Mouse (Mus musculus) layer of hippocampus, adult 18-20 months (tissue): ENCODE measurements around the gene Dnajc5. TPM values are rescaled to one million over a fixed set of nuclear protein-coding genes. Genes with fewer than 3 reads are reported as not detected.
"Not testable (repeated sequence)": the region's sequence is repeated elsewhere in the genome, so short reads cannot be mapped to it uniquely, and the experiment has no call there.

Experiments
- DNase-seq, 2 experiments: peaks; one replicate each; pipeline ENCODE4 v3.0.0; 2022; ENCODE audit warnings: low spot score in 2 of 2
- long read RNA-seq: library from polyadenylated mRNA; stranded (forward); transcript quantifications from one replicate; pipeline ENCODE4 v2.0.0, GENCODE M21; 2021
- total RNA-seq, 2 experiments: library from RNA; stranded (reverse); gene quantifications; 2 replicates each; pipeline ENCODE4 v1.2.3; 2021

Dnajc5 gene
- total RNA-seq, result 100 to 1,000 TPM; 274 to 282 TPM
- long read RNA-seq, full-length matches to known transcripts, result 274 of 364 reads
- long read RNA-seq, partial matches to known transcripts, result 7 of 364 reads
- long read RNA-seq, other reads (novel, unspliced or antisense), result 83 of 364 reads

DNA sequence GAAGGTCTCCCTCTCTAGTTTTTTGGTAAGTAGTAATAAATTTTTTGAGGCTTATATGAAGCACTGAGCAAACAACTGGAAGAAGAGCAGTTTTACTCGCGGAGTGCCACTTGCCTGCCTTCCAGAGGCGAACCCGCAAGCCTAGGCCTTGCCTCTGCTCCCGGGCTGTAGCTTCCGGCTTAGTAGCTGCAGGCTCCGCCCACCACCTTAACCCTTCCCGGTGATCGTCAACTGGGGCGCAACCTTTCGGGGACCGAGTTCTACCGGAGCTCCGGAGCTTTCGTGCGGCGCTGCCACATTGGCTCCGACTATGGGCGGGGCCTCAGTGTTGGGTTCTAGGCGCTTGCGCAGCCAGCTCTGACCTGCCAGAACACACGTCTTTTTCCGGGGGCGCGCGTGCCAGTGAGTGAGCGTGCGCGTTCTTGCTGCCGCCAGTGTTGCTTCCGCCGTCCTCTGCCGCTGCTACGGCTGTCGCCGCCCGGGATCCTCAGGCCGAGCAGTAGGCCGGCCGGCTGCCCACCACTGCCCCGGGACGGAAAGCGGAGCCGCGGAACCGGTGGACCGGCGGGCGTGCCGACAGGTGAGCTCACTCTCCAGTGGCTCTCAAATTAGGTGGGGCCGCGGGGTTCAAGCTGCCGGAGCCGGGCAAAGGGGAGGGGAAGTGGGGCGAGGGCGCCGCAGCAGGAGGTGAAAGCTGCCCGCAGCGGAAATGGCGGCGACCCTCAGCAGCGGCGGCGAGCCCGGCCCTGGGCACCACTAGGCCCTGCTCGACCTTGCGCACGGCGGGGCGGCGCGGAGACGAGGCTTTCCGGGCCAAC, at the start of gene Dnajc5:
TSS of gene Dnajc5 (plus strand) at position 368 of the 818 bp plus-strand sequence.
- DNase-seq, result peak; percentile 97 to 98

DNA sequence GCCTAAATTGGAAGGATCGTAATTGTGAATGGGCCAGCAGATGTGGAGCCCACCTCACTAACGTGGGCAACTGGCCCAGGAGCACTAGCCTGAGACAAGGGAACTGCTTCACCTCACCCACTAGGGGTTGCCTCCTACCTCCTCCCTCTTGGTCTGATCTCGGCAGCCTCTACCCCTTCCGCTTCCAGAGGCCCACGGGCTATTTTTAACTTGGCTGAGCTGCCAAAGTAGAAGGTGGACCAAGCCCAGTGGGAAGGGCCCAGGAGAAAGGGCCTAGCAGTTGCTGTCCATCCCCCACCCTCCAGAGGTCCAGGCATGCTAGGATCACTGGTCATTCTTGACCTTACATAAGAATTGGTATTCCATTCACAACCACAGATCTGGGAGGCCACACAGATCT, 49.0 kb upstream of the Dnajc5 start:
- DNase-seq, result no peak

DNA sequence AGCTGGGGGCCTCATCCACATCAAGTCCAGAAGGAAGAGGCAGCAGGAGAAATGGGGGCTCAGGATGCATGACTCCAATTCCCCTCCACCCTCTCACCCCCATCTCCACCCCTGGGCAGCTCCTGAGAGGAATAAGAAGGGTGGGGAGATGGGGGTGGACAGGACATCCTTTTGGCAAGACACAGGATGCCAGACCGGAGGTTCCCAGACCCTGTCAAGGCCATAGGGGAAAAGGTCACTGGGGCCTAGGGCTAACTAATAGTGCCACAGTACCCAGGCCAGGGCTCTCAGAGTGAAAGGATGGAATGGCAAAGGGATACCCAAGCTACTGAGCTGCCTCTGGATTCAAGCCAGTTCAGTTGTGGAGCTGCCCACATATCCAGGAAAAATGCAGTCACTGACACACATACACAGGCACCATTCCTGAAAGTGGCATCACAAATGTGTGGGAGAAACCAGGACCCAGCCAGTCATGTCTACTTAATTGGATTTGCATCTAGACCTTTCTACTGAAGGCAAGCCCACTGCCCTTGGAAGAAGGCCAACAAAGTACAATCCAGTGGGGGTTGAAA, 47.9 kb upstream of the Dnajc5 start:
- DNase-seq, result no peak

DNA sequence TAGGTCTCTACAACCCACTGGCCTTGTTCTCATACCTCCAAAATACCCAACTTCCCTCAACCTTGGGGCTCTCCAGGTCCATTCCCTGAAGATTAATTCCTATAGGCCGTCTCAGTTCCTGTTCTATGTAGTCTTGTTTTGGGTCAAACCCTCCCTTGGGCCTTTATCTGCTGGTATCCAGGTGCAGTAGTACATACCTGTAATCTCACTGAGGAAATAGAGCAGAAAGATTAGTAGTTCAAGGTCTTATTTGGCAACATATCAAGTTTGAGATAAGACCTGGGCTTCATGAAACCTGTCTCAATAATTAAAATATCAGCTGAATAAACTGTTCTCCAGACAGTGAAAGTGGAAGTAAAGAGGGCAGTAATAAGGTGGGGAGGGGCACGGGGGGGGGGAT, 37.2 kb upstream of the Dnajc5 start:
- DNase-seq, result no peak

DNA sequence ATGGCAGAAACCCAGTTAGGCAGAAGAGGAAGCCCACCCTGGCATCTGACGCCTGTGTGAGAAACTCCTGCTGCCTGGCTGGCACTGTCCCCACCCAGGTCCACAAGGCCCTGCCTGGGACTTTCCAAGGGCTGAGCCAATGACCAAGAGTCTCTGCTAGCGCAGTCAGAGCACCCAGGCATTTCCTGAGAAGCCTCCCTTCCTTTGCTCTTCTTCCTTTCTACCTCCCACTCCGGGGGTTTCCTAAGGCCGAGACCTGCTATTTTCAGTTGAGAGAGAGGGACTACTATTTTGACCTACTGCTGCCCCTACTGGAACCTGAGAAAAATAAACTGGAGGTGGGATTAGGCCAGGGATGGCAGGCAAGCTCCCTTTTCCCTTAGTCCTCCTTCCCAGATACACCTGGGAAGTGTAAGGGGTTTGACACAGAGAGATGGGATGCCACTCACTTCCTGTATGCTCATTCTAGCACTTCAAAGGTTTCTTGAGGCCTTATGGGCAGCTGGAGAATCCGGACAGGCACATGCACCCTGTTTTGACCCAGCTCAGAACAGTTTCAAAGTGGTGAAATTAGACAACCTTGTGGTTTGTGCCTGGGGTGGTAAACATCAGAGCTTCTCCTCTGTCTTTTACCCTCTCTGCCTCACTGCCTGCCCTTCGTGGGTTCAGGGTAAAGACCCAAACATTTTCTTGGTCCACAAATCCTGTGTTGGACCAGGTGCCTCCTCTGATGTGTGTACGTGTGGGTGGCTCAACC, 36.5 kb upstream of the Dnajc5 start:
- no peak for DNase-seq

DNA sequence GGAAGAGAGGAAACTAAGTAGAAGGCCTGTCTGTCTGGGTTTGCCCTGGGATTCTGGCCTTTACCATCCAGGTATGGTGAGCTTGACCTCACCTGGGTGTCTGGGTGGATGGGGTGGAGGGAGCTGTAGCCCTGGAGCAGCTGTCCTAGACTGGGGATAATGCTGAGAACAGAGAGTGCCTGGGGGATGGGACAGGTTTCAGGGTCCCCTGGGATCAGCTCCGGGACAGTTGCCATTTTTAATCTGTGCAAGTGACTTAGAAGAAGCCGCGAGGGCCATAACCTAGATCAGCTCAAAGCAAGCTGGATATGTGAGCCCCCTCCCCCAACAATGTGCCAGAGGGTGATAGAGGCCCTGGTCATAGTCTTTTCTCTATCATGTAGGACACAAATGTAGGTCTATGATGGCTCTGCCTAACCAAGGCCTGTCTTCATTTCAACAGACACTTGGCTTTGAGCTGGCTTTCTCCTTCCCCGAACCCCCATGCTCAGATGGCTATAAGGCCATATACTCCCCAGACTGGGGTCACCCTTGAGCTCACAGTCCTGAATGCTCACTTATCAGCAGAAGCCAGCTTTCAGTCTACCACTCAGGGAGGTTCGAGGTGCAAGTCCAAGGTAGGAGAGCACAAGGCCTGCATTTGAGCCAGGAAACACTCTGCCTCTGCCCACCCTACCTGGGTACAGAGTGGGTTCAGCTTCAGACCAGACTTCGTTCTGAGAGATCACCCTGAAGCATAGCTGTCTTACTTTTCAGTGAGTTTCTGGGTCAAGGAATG, 35.6 kb upstream of the Dnajc5 start:
- no peak for DNase-seq

DNA sequence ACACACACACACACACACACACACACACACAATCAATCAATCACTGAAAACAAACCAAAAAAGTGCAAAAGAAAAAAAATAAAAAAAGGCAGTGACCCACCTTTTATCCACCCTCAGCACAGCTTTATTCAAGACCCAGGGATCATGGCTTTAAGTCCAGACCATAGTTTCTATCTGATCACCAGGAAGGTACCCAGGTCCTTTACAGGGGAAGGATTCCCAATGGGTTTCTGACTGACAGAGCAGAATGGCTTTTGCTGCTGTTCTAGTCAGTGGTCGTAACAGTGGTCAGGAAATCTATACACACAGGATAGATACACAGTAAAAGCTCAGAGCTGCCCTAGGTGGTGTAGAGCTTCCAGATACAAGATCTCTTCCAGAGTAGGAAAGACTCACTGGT, 34.5 kb upstream of the Dnajc5 start:
- no peak for DNase-seq

DNA sequence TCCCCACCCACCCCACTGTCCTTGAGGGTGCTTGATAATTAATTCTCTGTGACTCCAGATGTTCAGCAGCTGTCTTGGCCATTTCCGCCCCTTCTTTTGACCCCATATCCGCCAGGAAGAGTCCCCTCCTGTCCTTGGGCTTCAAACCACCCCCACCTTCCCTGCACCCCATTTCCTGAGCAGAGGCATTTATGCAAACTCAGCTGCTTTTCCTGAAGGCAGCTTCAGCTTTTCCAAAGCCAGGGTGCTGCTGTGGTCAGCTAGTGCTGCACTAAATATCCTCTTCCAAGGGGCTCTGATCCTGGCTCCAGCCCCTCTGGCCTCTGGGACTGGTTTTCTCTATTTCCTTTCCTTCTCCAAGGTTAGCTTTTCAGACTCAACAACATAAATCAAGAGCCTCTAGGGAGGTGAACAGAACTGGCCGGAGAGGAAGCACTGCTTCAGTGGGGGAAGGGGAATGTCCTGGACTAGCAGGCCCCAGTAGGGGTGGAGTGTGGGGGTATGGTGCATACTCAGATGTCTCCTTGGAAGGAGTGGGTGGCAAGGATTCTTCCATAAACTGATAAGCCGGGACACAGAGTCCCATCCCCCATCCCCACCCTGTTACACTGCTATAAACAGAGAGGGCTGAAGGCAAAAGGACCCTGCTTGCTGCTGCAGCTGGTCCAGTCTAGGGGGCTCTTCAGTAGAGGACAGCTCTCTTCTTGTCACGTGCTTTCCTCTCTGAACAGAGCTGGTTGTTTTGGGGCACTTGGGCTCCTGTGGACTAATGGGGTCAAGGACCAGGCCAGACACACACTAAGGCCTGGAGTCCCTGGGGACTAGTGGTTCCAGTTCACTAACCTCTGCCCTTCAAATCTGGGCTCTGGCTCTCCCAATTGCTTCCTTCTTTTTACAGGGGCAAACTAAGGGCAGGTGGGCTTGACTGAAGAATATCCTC, 32.7 kb upstream of the Dnajc5 start:
- DNase-seq, result no peak

DNA sequence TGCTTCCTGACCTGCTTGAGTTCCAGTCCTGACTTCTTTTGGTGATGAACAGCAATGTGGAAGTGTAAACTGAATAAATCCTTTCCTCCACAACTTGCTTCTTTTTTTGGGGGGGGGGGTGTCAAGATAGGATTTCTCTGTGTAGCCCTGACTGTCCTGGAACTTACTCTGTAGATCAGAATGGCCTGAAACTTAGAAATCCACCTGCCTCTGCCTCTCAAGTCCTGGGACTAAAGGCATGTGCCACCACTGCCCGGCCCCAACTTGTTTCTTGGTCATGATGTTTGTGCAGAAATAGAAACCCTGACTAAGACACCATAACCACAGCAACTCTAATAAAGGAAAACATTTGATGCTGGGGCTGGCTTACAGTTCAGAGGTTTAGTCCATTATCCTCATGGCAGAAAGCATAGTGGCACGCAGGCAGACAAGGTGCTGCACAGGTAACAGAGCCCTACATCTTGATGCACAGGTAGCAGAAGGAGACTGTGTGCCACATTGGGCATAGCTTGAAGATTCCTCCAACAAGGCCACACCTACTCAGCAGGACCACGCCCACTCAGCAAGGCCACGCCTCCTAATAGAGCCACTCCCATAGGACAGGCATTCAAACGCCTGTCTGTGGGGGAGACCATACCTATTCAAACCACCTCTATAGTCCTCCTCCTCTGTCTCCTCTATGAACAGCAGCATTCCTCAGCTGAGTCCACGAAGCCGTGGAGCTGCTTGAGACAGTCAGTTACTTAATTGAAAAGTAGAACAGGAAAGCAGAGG, 28.7 kb upstream of the Dnajc5 start:
- DNase-seq, result no peak

DNA sequence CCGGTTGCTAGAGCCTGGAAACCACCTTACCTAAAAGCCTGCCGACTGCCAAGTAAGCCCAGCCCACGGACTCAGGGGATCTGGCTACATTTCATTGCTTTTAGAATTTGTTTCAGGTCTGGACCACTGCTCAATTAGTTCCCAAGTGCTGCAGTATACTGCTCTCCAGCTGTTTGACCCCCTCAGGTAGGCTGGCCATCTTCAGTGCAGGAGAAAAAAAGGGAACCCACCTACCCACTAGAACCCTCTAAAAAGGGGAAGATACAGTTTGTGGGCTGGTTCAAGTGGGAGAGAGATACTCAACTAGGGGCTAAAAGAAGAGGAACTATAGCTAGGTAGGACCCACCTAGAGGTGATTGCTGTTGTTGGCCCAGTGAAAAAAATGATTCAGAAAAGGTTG, 28.1 kb upstream of the Dnajc5 start:
- no peak for DNase-seq

DNA sequence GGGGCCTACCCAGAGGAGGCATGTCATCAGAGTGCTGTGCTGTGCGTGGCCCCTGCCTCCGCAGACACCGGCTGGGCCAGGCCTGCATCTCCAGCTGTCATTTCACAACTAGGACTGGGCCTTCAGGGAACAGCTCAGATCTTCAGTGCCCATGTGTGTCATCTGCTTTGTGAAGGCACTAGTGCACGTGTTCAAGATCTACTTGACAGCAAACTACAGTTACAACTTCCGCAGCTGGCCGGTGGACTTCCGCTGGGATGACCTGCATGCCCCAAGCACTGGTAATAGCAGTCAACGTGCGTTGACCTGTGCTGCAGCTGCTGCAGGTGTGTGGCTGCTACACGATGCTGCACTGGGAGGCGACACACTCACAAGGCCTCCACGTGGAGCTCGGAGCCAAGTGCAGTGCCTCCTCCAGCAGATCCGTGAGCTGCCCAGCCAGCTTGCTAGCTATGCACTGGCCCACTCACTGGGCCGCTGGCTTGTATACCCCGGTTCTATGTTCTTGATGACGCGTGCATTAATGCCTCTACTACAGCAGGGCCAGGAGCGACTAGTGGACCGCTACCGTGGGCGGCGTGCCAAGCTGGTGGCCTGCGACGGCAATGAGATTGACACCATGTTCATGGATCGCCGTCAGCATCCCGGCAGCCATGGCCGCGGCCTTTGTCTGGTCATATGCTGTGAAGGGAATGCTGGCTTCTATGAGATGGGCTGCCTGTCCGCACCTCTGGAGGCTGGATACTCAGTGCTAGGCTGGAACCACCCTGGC, 26.9 kb upstream of the Dnajc5 start, which contains the start of gene Abhd16b:
TSS of gene Abhd16b (plus strand) at position 51 of the 772 bp plus-strand sequence.
- no peak for DNase-seq

DNA sequence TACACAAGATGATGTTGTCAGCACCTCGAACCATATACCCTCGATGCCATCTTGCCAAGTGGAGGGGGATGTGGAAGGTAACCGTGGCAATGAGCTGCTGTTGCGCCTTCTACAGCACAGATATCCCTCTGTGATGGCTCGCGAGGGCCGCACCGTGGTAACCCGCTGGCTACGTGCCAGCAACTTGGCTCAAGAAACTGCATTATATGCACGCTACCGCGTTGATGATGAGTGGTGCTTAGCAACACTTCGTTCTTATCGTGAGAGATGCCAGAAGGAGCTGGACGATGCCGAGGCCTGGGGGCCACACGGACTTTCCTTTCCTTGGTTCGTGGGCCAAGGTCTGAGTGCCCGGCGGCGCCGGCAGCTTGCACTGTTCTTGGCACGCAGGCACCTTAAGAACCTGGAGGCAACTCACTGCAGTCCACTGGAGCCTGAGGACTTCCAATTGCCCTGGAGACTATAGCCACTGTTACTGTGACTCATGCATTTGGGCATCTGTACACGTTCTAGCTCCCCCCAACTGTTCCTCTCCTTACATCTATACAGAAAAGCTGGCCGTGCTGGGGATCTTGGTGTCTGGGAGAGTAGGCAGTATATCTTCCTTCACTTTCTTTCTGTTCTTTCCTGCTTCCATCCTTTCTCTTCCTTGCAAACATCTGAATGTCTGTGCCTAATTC, 25.9 kb upstream of the Dnajc5 start:
- DNase-seq, result no peak

DNA sequence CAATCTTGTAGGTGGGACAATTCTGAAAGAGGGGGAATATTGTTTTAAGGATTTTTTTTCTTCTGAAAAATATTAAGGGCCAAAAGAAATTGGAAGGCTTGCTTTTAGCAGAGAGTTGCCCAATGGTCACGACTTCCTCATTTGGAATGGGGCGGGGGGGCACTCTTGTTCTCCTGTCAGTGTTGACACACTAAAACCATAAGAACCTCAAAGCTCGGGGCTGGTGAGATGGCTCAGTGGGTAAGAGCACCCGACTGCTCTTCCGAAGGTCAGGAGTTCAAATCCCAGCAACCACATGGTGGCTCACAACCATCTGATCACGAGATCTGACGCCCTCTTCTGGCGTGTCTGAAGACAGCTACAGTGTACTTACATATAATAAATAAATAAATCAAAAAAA, 24.4 kb upstream of the Dnajc5 start:
- not testable (repeated sequence) for DNase-seq

DNA sequence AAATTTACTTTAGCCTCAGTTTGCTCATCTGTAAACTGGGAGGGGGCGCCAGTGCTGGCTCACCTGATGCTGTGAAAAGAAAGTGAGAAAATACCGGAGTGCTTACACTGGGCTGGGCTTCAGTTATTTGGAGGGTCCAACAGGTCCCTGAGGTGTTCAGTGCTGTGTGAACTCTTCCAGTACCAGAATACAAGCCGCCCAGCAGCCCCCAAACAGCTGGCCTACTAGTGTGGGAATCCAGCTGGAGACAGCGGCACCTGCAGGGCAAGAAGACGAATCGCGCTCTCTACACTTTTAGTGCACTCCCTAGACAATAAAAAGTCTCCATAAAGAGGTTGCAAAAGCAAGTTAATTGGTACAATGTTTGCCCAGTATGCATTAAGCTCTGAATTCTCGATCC, 24.0 kb upstream of the Dnajc5 start:
- DNase-seq, result peak; percentile 22 to 47

DNA sequence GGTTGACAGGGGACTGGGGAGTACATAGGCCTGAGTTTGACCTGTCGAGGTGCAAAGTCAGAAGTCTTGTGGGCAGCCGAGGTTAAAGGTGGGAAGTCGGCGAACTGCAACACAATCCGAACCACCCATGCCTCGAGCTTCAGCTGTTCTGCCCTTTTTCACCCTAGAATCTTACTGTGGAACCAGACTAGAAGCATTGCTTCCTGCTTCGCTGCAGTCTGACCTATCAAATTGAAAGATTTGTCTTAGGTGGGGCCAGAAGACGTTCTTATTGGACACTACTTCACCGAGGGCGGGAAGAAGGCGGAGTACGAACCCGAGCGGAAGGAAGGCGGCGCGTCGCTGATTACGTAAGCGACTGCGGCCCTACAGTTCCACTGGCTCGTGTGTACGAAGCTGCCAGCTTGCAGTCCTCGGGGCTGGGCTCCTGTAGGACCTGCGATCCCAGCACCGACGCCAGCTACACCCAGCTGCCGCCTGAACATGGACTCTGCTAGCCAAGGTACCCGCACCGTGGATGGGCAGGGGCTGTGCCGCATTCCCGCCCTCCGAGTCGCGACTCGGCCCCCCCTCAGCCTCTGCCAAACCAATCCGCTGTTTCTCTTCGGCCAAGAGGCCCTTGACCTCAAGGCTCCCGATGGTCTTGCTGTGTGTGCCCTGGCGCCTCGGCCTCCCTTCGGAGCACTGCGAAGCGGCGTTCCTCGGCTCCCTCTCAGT, 23.3 kb upstream of the Dnajc5 start, which contains the start of gene Tpd52l2:
TSS of gene Tpd52l2 (plus strand) at position 312 of the 717 bp plus-strand sequence.
- DNase-seq, result peak; percentile 87 to 96

DNA sequence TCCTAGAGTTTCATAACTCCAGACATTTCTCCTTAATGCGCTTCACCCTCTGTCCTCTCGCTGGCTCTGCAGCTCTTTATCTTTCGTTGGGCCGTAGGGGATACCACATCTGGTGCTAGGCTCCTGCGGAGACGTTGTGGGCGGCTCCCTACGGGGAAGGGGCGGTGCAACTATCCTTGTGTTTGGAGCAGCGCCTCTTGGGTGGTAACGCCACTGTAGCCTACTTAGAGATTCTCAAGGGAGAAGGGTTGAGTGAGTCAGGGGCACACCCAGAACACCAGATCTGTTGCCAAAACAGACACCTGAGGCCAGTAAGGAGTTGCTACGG, 22.8 kb upstream of the Dnajc5 start:
- DNase-seq, result peak in 1 of 2 experiments; percentile 40

DNA sequence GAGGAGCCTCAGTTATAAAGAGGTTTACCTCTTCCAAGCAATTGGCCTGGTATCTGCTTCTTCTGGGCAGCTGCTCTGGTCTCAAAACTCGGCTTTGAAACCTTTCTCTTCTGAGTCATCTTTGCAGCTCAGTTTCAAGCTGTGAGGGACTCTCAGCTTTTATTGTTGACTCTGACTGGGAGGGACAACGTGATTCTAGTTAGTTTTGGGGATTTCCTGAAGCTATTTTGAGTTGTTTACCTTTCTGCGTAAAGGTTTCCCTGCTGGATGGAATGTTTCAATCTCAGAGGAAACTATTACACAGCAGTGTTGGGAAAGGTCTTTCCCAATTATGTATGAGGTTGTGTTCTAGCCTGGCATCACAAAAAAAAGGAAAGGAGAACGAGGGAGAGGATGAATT, 21.6 kb upstream of the Dnajc5 start:
- DNase-seq, result no peak
